Mouse (Mus musculus) hindbrain, embryonic 10.5 days (tissue): ENCODE data around the gene Sh3kbp1. TPM values are rescaled to one million over a fixed set of nuclear protein-coding genes. Genes with fewer than 3 reads are reported as not detected.

ENCODE experiments used
- DNase-seq: peaks from one replicate; pipeline ENCODE4 v3.0.0-alpha.2; 2017; ENCODE audit warnings: low spot score
- H3K27ac ChIP-seq: fragments of 300-500 bp; sonication (generic); 2 replicates; pipeline ENCODE4 v1.5.1; 2016; ENCODE audit warnings: mild to moderate bottlenecking, moderate library complexity
- H3K27me3 ChIP-seq: fragments of 300-500 bp; sonication (generic); 2 replicates; pipeline ENCODE4 v1.6.1; 2016; ENCODE audit warnings: mild to moderate bottlenecking; ENCODE audit not compliant: poor library complexity, insufficient read depth, severe bottlenecking
- H3K36me3 ChIP-seq: fragments of 300-500 bp; sonication (generic); 2 replicates; pipeline ENCODE4 v1.6.1; 2016; ENCODE audit warnings: mild to moderate bottlenecking, moderate library complexity
- H3K4me1 ChIP-seq: fragments of 300-500 bp; sonication (generic); replicated peaks from 2 replicates; pipeline ENCODE4 v1.6.1; 2016; ENCODE audit warnings: mild to moderate bottlenecking
- H3K4me3 ChIP-seq: fragments of 300-500 bp; sonication (generic); 2 replicates; pipeline ENCODE4 v1.5.1; 2016; ENCODE audit warnings: mild to moderate bottlenecking, moderate library complexity
- H3K9me3 ChIP-seq: fragments of 300-500 bp; sonication (generic); 2 replicates; pipeline ENCODE4 v1.6.1; 2016; ENCODE audit warnings: mild to moderate bottlenecking, moderate library complexity
- WGBS: fragments of 180-500 bp; shearing (Covaris S2); methylation state at CpG from one replicate; pipeline ENCODE4 v1.1.7; 2016; 5-methylcytosine and 5-hydroxymethylcytosine counted together
- polyA plus RNA-seq: library from polyadenylated mRNA; unstranded; fragments of >200 nt; fragmentation: Nextera tagmentation; extraction: Ambion mirVana; gene quantifications from 2 replicates; pipeline ENCODE4 v1.2.1, GENCODE M21; 2016

Sh3kbp1 gene
- polyA plus RNA-seq, 1 experiment from 2014 or later = 26.8 TPM

GRCm38 (mm10) chrX:159769005-159769404 is 141.9 kb downstream of the Sh3kbp1 start:
- Histone ChIP-seq H3K4me1 (peaks cover 9% of the 10 kb centered on the region; the same call in 1 of the 2 replicates), H3K36me3 (no peaks in the 10 kb centered on the region), H3K4me3 (no peak overlapping the region), H3K27me3 (peaks cover 68% of the 10 kb centered on the region), H3K27ac (no peak overlapping the region), H3K9me3 (no peaks in the 10 kb centered on the region)
- 55% methylated on average over 2 of the region's 2 CpGs for WGBS
- no peak for DNase-seq

- Histone ChIP-seq H3K4me3 (no peak overlapping the region), H3K36me3 (no peaks in the 10 kb centered on the region), H3K4me1 (peaks cover 9% of the 10 kb centered on the region; the same call in 1 of the 2 replicates), H3K27ac (no peak overlapping the region), H3K9me3 (no peaks in the 10 kb centered on the region), H3K27me3 (peaks cover 70% of the 10 kb centered on the region)
- DNase-seq = no peak
- 87% methylated on average over 3 of the region's 3 CpGs for WGBS
Measured at GRCm38 (mm10) chrX:159769773-159770172, 142.7 kb downstream of the Sh3kbp1 start.

GRCm38 (mm10) chrX:159772137-159772536 is 145.1 kb downstream of the Sh3kbp1 start:
- Histone ChIP-seq H3K9me3 (no peaks in the 10 kb centered on the region), H3K27me3 (peaks cover 65% of the 10 kb centered on the region), H3K4me3 (no peak overlapping the region), H3K4me1 (no peaks in the 10 kb centered on the region), H3K27ac (no peak overlapping the region), H3K36me3 (no peaks in the 10 kb centered on the region)
- no peak for DNase-seq
- WGBS = 63% methylated on average over 4 of the region's 4 CpGs

GRCm38 (mm10) chrX:159775042-159775441 is 148.0 kb downstream of the Sh3kbp1 start:
- Histone ChIP-seq H3K27ac (no peak overlapping the region), H3K4me3 (no peak overlapping the region), H3K4me1 (no peaks in the 10 kb centered on the region), H3K9me3 (no peaks in the 10 kb centered on the region), H3K27me3 (peaks cover 48% of the 10 kb centered on the region), H3K36me3 (no peaks in the 10 kb centered on the region)
- 87% methylated on average over 4 of the region's 4 CpGs for WGBS
- no peak for DNase-seq

GRCm38 (mm10) chrX:159778787-159779186 is 151.7 kb downstream of the Sh3kbp1 start:
- Histone ChIP-seq H3K4me1 (no peaks in the 10 kb centered on the region), H3K4me3 (no peak overlapping the region), H3K27ac (no peak overlapping the region), H3K9me3 (no peaks in the 10 kb centered on the region), H3K27me3 (peaks cover 39% of the 10 kb centered on the region), H3K36me3 (no peaks in the 10 kb centered on the region)
- 95% methylated on average over 1 of the region's 1 CpGs for WGBS
- DNase-seq = no peak

GRCm38 (mm10) chrX:159790516-159790915 is 163.4 kb downstream of the Sh3kbp1 start:
- Histone ChIP-seq H3K27me3 (peaks cover 50% of the 10 kb centered on the region), H3K4me3 (no peak overlapping the region), H3K4me1 (no peaks in the 10 kb centered on the region), H3K36me3 (no peaks in the 10 kb centered on the region), H3K9me3 (no peaks in the 10 kb centered on the region), H3K27ac (no peak overlapping the region)
- DNase-seq = no peak
- 73% methylated on average over 3 of the region's 3 CpGs for WGBS

- no peaks in the 10 kb centered on the region for H3K4me1 ChIP-seq
- no peaks in the 10 kb centered on the region for H3K36me3 ChIP-seq
- WGBS = 75% methylated on average over 2 of the region's 2 CpGs
- no peak for DNase-seq
- no peak overlapping the region for H3K4me3 ChIP-seq
- peaks cover 60% of the 10 kb centered on the region for H3K27me3 ChIP-seq
- H3K27ac ChIP-seq = no peak overlapping the region
- H3K9me3 ChIP-seq = no peaks in the 10 kb centered on the region
Measured at GRCm38 (mm10) chrX:159795603-159796002, 168.5 kb downstream of the Sh3kbp1 start.

- Histone ChIP-seq H3K27me3 (peaks cover 66% of the 10 kb centered on the region), H3K9me3 (no peaks in the 10 kb centered on the region), H3K36me3 (no peaks in the 10 kb centered on the region), H3K27ac (no peak overlapping the region), H3K4me3 (no peak overlapping the region), H3K4me1 (no peaks in the 10 kb centered on the region)
- DNase-seq = no peak
- WGBS = 73% methylated on average over 1 of the region's 1 CpGs
Measured at GRCm38 (mm10) chrX:159804371-159804770, 177.3 kb downstream of the Sh3kbp1 start.

- no peaks in the 10 kb centered on the region for H3K9me3 ChIP-seq
- WGBS = 90% methylated on average over 6 of the region's 6 CpGs
Measured at GRCm38 (mm10) chrX:159809510-159809909, 182.4 kb downstream of the Sh3kbp1 start.

GRCm38 (mm10) chrX:159810469-159810868 is 183.4 kb downstream of the Sh3kbp1 start:
- no peaks in the 10 kb centered on the region for H3K9me3 ChIP-seq
- H3K27me3 ChIP-seq = peaks cover 57% of the 10 kb centered on the region
- no peaks in the 10 kb centered on the region for H3K4me1 ChIP-seq
- no peak for DNase-seq
- 79% methylated on average over 3 of the region's 3 CpGs for WGBS
- no peak overlapping the region for H3K27ac ChIP-seq
- no peaks in the 10 kb centered on the region for H3K36me3 ChIP-seq
- no peak overlapping the region for H3K4me3 ChIP-seq

More at GRCm38 (mm10) chrX:159809510-159809909, 182.4 kb downstream of the Sh3kbp1 start:
- no peak overlapping the region for H3K27ac ChIP-seq
- no peaks in the 10 kb centered on the region for H3K36me3 ChIP-seq
- no peaks in the 10 kb centered on the region for H3K4me1 ChIP-seq
- H3K27me3 ChIP-seq = peaks cover 59% of the 10 kb centered on the region
- H3K4me3 ChIP-seq = no peak overlapping the region
- no peak for DNase-seq

- no peak for DNase-seq
- no peak overlapping the region for H3K27ac ChIP-seq
- no peaks in the 10 kb centered on the region for H3K9me3 ChIP-seq
- WGBS = 86% methylated on average over 2 of the region's 2 CpGs
- H3K36me3 ChIP-seq = no peaks in the 10 kb centered on the region
- no peak overlapping the region for H3K4me3 ChIP-seq
- H3K27me3 ChIP-seq = peaks cover 56% of the 10 kb centered on the region
- H3K4me1 ChIP-seq = no peaks in the 10 kb centered on the region
Measured at GRCm38 (mm10) chrX:159817508-159817907, 190.4 kb downstream of the Sh3kbp1 start.

- no peaks in the 10 kb centered on the region for H3K9me3 ChIP-seq
- no peak for DNase-seq
- H3K36me3 ChIP-seq = no peaks in the 10 kb centered on the region
- peaks cover 60% of the 10 kb centered on the region for H3K27me3 ChIP-seq
- no peak overlapping the region for H3K27ac ChIP-seq
- no peak overlapping the region for H3K4me3 ChIP-seq
- 83% methylated on average over 5 of the region's 5 CpGs for WGBS
- 0 out of 2 replicates have a peak, but pooled peaks cover 2% of the 10 kb centered on the region for H3K4me1 ChIP-seq
Measured at GRCm38 (mm10) chrX:159828135-159828534, 201.1 kb downstream of the Sh3kbp1 start.

- Histone ChIP-seq H3K27me3 (peaks cover 61% of the 10 kb centered on the region), H3K4me3 (no peak overlapping the region), H3K4me1 (0 out of 2 replicates have a peak, but pooled peaks cover 2% of the 10 kb centered on the region), H3K27ac (no peak overlapping the region), H3K36me3 (no peaks in the 10 kb centered on the region), H3K9me3 (no peaks in the 10 kb centered on the region)
- DNase-seq = no peak
- 62% methylated on average over 6 of the region's 6 CpGs for WGBS
Measured at GRCm38 (mm10) chrX:159829192-159829852, 202.2 kb downstream of the Sh3kbp1 start.
